Mouse (Mus musculus) thymus, postnatal 14 days (tissue): ENCODE measurements at regions not wholly inside any gene's neighbourhood (a gene's known extent, or its start where the extent isn't known, plus 50 kb on each side); places are given as distances from the start of the nearest gene placed in this dataset.
A peak's percentile ranks its signal among the peaks of the same experiment; 100 is the strongest.

ENCODE experiments used
- DNase-seq: peaks from one replicate; pipeline ENCODE4 v3.0.0; 2021

DNA sequence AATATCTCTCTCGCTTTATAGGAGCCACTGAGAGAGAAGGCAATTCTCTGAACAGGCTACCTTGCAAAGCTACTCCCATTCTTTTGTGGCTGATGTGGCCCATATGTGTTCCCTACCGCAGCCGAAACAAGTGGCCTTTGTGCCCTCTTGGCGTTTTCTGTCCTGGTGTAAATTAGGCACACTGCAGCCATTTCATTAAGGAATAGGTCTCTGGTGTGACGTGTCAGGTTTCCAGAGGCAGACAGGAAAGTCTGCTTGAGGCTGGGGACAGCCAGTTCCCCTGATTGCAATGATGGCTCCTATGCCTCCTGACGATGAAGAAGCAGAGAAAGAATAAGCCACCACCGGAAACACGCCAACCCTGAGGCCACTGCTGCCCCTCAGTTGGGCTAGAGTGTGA lies 59.3 kb upstream of the Bcor start:
- no peak for DNase-seq

DNA sequence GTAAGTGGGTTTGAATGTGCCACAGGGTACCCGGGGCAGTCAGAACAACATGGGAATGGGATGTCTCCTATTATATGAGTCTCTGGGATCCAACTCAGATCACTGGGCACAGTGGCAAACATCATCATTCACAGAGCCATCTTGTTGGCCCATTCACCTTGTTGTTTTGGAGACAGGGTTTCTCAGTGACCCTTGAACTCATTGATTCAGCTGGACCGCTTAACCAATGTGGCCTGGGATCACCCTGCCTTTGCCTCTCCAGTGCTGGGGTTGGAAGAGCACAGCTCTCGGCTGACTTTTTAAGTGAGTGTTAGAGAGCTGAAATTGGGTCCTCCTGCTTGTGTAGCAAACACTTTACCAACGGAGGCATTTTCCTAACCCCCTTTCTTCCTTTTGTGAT lies 64.2 kb upstream of the Bcor start:
- DNase-seq, result no peak

DNA sequence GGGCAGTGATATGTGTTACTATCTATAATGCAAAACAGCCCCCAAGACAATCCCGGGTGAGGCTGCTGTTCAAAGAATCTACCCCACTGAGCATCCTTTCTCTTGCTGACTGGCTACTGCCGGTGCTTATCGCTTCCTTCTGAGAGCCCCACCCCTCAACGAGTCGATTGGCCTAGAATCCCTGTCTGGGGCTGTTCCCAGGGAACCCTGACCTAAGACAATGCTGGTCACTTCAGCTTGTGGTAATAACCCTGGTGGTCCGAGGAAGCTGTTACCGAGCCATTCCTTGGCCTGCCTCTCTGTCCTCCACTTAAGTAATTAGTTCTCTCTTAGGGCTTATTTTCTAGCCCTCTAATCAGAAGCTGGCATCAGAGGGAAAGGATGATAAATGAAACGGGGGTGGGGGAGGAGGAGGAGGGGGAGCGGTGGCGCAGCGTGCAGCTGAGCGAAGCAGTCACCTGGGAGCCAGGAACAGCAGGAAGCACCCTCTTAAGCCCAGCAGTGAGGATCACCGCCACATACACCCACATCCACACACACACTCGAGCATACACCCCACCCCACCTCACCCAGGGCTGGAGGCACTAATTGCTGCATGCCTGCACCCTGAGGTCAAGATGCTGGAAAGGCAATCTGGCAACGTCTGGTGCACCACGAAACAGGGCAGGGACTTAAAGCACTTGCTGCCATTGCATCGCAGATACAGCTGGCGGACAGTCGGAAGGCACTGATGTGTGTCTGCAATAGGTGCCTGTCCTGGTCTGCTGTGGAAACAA lies 65.1 kb upstream of the Bcor start:
- peak; percentile 27 for DNase-seq

DNA sequence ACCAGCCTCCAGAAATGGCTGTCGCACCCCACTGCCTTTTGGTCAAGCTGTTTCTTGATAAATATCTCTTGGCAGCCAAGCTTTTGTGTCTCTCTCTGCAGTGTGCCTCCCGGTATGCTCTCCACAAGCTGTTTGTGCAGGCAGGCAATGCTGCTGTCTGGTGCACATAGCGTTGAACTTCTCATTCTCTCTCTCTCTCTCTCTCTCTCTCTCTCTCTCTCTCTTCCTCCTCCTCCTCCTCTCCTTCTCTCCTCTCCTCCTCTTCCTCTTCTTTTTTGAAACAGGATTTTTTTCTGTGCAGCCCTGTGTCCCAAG lies 65.7 kb upstream of the Bcor start:
- no peak for DNase-seq

DNA sequence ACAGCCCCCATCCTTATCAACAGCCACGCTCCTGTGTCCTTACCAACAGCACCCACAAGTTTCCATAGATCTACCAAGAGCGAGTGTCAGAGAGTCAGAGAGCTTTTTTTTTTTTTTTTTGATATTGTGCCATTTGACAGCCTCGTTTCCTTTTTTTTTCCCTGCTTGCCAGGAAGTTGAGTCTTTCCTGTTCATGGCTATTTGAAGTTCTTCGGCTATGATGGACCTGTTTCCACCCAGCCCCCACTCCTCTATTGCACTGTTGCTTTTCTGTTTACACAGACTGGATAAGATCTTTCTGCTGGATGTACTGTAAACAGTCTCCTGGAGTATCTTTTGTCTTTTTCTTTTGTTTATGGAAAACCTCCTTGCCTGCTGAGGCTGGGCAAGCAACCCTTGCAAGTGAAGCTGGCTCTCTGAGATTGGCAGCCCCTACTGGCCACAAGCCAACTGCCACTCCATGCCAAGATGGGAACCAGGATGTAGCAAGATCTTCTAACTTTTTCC lies 80.4 kb upstream of the Bcor start:
- DNase-seq, result no peak

DNA sequence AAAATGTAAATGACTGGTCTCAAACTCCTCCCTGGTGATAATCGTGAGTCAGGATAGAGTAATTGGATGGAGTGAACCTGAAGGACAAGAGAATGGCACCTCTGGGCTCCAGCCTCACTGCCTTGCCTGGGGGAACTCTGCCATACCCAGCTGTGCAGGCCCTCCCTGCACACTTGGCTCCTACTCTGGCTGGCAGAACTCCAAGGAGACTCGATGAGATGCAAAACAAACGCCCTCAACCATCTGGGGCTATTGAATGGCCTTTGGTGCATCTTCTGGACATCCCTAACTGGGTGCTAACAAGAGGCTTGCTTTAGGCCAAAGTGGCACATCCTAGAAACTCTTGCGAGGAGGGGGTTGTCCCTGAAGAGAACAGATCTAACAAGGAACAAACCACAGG lies 81.6 kb upstream of the Bcor start:
- DNase-seq, result no peak

DNA sequence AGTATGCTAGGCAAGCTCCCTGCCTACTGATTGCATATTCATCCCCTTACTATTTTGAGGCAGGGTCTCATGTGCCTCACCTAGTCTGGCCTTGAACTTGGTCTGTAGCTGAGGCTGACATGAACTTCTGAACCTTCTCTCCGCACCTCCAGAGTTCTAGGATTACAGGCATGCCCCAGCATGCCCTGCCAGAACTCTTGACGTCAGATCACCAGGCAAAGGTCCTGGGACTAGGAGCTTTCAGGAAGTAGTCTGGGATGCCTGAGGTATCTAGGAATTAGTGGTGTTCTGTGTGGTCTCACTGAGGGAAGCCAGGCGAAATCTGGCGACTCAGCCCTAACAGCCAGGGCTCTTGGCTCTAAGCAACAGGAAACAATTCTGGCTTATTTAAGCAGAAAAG lies 88.9 kb upstream of the Bcor start:
- DNase-seq, result no peak

- DNase-seq, result no peak
Observed at GRCm38 (mm10) chrX:12249911-12250310, 89.8 kb upstream of the Bcor start.

DNA sequence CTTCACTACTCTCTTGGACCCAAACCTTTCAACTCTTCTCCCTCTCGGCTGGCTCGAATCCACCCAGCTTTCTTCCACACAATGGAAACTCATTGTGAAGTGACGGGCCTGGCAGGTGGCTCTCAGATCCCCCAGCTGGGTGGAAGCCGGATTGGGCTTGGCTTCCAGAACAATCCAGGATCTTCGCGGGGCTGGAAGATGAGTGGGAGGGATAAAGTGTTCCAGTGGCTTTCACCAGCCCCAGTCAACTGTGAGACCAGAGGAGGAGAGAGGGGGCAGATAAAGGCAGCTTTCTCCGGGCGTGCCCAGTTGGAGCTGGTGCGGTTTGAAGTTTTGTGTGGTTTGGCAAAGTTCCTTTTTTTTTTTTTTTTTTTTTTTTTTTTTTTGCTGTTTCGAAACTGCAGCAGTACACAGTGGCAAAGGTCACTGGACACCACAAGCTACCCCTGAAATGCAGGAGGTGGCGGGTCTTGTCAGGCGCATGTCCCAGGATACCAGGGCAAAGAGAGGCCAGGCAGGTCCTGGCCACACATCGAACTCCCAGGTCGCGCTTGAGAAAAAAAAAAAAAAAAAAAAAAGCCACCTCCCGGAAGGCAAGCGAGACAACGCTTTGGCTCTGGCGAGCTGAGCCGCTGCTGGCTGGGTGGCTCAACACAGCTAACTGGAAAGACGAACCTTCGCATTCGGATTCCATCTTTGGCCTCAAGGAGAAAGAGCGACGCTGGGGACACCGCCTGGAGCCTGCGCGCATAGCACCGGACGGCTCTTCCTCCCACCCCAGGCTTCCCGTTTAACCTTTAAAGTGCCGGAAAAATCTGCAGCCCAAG lies 91.9 kb upstream of the Bcor start:
- DNase-seq, result peak; percentile 77

DNA sequence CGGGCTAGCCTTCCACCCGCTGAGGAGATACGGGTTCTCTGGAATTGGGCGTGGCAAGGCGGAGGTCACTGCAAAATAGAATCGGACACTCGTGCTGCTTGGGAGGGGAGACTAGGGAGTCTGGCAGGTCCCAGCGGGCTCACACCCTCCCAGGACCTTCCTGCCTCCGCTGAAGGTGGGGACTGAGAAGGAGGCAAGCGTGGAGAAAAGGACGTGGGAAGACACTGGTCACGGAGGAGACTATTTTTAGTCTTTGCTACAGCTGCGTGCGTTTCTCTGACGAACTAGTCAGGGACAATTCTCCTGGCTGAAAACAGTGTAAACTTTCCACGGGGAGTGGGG lies 92.5 kb upstream of the Bcor start:
- no peak for DNase-seq

DNA sequence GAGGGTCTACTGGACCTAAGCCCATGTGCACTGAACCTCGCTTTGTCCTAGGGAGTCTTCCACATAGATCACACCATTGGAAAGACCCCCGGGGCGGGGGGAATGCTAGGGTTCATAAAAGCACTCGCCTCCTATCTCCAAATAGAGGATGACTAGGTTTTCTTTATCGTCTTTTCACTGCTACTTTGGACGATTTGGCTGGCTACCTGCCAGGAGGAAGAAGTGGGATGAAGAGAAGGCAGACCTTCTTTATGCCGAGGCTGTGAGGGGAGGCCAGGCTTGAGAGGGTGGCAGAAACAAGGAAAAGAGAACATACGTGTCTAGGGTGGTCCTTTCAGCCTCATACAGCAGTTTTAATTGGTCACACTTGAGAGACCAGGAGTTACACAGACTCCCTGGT lies 96.6 kb upstream of the Bcor start:
- no peak for DNase-seq

DNA sequence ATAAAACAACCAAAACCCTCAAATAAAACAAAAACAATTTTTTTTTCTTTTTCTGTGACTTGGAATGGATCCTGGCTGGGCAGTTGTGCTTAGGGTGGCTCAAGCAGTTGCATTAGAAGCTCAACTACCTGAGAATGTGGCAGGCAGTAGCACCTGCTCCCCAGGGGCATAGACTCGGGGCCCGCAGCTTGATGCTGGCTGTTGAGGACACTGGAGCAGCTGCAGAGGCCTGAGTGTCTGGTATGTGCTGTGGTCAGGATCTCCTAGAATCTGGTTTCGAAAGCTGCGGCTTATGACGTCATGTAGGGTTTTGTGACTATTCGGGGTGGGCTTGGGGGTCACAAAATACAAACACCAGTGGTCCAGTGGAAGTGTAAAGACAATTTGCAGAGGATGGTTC lies 103.7 kb upstream of the Bcor start:
- no peak for DNase-seq

DNA sequence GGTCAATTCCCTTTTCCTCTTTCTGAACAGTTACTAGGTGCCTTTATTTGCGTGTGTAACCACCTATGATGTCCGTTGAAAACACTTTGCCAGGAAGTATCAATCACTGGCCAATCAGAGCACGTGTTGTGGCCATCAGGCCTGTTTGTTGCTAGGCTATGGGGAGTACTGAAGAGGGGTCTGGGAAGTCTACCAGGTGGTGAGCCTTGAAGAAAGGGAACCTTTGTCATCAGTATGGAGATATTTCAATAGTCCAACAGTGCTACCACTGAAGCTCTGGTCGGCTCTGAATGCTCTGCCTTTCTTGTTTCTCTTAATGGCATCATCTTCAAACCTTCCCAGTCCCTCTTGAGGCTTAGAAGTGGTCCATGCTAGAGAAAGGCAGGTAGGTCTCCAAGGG lies 124.6 kb upstream of the Bcor start:
- DNase-seq, result no peak

GRCm38 (mm10) chrX:12285141-12285540 lies 125.0 kb upstream of the Bcor start:
- no peak for DNase-seq

- no peak for DNase-seq
Observed at GRCm38 (mm10) chrX:12285976-12286909, 126.1 kb upstream of the Bcor start.

- no peak for DNase-seq
Observed at GRCm38 (mm10) chrX:12286910-12287522, 126.9 kb upstream of the Bcor start.

- no peak for DNase-seq
Observed at GRCm38 (mm10) chrX:12287656-12288561, 127.8 kb upstream of the Bcor start.

DNA sequence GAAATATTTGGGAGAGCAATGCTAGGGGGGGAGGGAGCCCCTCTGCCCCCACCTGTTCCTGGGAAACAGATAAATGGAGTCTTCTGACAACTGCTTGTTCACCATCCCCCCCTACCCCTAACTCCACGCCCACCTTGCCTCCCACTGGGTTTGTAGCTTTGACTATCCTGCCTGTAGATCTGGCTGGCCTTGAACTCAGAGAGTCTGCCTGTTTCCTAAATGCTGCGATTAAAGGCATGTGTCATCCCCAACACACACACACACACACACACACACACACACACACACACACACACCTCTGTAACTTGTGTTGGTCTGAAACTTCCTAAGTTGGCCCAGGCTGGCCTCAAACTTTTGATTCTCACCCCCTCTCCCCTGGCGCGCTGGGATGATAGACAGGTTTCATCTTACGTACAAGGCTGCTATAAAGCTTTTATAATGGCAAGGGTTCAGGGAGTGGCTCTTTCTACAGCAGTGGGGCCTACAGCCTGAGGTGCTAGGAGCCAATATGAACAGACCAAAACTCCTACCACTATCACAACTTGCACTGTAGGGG lies 128.5 kb upstream of the Bcor start:
- no peak for DNase-seq

- no peak for DNase-seq
Observed at GRCm38 (mm10) chrX:12293146-12293545, 133.0 kb upstream of the Bcor start.

GRCm38 (mm10) chrX:12294452-12294851 lies 134.3 kb upstream of the Bcor start:
- DNase-seq, result no peak

GRCm38 (mm10) chrX:12294941-12295340 lies 134.8 kb upstream of the Bcor start:
- no peak for DNase-seq
